Mouse (Mus musculus) induced T-regulatory cell, adult 2 months (primary cell): ENCODE data around the gene Gm5426.

ENCODE experiments used
- DNase-seq: peaks from one replicate; pipeline ENCODE4 v3.0.0-alpha.2; 2012; ENCODE audit warnings: low read depth

The Gm5426 gene

GRCm38 (mm10) chr10:96136451-96136850 lies at the start of gene Gm5426:
TSS of gene Gm5426 (plus strand) at chr10:96136603.
- peak; percentile 11 for DNase-seq

GRCm38 (mm10) chr10:96089744-96090143 lies 46.7 kb upstream of the Gm5426 start:
- DNase-seq = no peak

DNA sequence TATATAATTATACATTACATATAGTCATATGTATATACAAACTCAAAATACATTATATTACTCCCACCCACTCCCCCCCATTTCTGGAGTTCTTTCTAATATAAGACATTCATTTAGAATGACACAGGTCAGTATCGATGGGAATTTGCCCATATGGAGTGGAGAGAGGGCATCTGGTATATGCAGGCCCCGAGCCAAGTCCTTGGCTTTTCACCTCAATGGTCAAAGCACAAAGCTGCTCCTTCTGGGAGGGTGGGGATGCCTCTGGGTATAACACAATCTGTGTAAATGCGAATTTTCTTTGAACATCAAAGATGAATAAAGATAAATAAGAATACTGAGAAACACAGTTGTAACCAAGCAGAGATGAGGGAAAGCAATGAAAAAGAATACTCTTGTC lies 46.0 kb upstream of the Gm5426 start:
- DNase-seq = no peak

- no peak for DNase-seq
Observed at GRCm38 (mm10) chr10:96093890-96094531, 42.4 kb upstream of the Gm5426 start.

GRCm38 (mm10) chr10:96094559-96094958 lies 41.8 kb upstream of the Gm5426 start:
- no peak for DNase-seq

GRCm38 (mm10) chr10:96096730-96097129 lies 39.7 kb upstream of the Gm5426 start:
- no peak for DNase-seq

DNA sequence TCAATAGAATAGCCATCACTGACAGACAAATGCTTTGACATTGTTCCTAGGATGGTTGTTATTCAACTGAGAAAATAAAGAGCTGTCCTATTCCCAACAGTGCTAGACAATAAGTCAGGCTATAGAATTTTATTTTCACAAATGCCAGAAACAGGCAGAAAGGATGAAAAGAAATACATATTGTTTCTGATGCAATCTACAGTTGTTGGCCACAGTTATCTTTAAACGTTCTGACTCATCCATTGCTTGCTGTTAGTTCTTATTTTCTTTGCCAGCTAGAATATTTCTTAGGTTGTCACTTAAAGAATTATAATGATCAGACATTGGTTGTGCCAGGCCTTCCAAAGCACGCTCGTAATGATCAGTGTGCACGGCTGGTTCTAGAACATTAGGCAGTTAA lies 35.4 kb upstream of the Gm5426 start:
- DNase-seq = no peak

- DNase-seq = peak; percentile 25
Observed at GRCm38 (mm10) chr10:96104158-96104557, 32.2 kb upstream of the Gm5426 start.

DNA sequence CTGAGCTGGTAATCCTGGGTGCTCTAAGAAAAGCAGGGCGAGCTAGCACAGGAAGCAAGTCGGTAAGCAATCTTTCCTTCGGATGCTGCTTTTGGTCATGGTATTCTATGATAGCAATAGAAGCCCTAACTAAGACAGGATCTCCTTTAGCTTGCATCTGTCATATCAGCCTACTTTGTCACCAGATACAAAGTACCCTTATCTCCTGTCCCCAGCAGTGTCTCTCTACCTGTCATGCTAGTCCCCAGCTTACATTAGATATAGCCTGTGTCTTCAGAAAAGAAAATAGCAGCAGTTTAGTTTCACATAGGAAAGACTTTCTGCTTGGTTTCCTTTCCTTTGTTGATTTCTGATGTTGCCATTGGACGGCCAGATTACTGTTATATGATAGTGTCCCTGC lies 31.8 kb upstream of the Gm5426 start:
- no peak for DNase-seq

DNA sequence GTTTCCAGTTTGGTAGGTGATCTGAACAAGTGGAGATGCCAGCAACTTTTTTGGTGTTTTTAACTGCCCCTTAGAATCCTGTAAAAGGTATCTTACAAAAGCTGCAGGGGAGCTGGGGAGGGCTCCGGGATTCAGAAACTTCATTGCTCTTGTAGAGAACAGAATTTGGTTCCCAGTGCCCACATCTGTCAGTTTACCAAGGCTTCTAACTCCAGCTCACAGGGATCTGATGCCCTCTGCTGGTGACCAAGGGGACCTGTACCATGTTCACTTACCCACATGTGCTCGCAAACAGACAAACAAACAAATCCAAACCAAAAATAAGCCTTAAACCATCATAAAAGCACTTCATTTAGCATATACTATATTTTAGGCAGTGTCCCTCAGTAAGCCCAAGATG lies 31.3 kb upstream of the Gm5426 start:
- DNase-seq = peak; percentile 43

GRCm38 (mm10) chr10:96106972-96107720 lies 29.3 kb upstream of the Gm5426 start:
- no peak for DNase-seq

DNA sequence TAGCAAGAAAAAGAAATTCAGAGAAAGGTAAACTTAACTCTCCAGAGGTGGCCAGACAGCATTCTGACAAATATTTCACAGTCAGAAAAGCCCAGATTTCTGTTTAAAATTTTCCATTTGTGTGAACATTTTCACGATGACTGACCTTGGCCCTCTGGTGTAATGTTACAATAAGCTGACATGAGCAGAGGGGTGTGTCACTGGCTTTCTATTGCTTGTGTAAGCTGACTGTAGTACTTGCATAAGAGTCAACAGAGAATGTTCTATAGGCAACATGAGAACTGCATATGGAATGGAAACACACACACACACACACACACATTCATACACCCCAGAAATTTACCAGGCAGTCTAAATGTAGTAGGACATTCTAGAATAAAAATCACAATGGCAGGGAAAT lies 28.6 kb upstream of the Gm5426 start:
- DNase-seq = no peak

- no peak for DNase-seq
Observed at GRCm38 (mm10) chr10:96115325-96115724, 21.1 kb upstream of the Gm5426 start.

DNA sequence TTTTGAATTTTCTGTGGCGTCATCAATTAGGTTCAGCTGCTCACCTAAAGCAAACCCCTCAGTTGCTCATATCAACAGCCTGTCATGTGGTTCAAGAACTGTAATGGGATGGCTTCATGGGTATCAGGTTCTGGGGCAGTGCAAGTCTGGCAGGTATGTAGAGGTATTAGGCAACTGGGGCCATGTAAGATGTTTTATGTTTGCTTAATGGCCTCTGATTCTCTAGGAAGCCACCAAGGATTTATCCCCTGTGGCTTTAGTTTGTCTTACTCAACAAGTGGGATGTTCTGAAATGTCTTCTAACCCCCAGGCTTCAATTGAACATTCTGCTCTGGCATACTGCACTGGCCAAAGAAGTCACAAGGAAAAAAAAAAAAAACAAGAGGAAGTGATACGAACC lies 15.6 kb upstream of the Gm5426 start:
- DNase-seq = no peak

- DNase-seq = no peak
Observed at GRCm38 (mm10) chr10:96121249-96122010, 15.0 kb upstream of the Gm5426 start.

- DNase-seq = no peak
Observed at GRCm38 (mm10) chr10:96123885-96124284, 12.5 kb upstream of the Gm5426 start.

- no peak for DNase-seq
Observed at GRCm38 (mm10) chr10:96124290-96124689, 12.1 kb upstream of the Gm5426 start.

- no peak for DNase-seq
Observed at GRCm38 (mm10) chr10:96125771-96126454, 10.5 kb upstream of the Gm5426 start.

- DNase-seq = no peak
Observed at GRCm38 (mm10) chr10:96129213-96129612, 7.2 kb upstream of the Gm5426 start.

- DNase-seq = no peak
Observed at GRCm38 (mm10) chr10:96130406-96130805, 6.0 kb upstream of the Gm5426 start.

DNA sequence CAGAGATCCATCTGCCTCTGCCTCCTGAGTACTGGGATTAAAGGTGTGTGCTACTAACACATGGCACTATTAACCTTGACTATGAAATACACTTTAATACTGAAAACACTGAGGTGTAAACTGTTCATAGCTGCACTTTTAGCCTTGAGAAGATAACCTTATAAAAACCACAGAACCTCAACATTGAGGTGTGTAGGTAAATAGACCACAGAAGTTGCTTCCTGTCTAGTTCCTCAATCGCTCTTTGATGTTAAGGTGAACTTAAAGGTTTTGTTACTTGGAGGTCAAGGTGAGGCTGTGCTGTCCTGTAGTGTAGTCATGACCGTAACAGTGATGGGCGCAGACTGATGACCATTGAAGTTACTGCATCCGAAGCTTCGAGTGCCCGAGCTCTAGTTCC lies 5.3 kb upstream of the Gm5426 start:
- DNase-seq = peak; percentile 49

GRCm38 (mm10) chr10:96132161-96132560 lies 4.2 kb upstream of the Gm5426 start:
- peak; percentile 62 for DNase-seq
